Mouse (Mus musculus) heart, postnatal 25 days (tissue): Measurements from ENCODE around the gene Olfr1310. TPM values are rescaled to one million over a fixed set of nuclear protein-coding genes. Genes with fewer than 3 reads are reported as not detected.
"Not testable (repeated sequence)": the region's sequence is repeated elsewhere in the genome, so short reads cannot be mapped to it uniquely, and the experiment has no call there.

Source experiments
- DNase-seq: peaks from one replicate; pipeline ENCODE4 v3.0.0; 2022; ENCODE audit warnings: low spot score
- intact Hi-C: fragments of 180-260 bp; cut with DNase I; formaldehyde crosslinking; loops from one replicate; pipeline ENCODE4 v1.15.1; 2025
- total RNA-seq, 2 experiments: library from RNA; stranded (reverse); gene quantifications; 2 replicates each; pipeline ENCODE4 v1.2.3; 2021

Gene Olfr1310
- not detected for total RNA-seq

GRCm38 (mm10) chr2:112012608-112013007 lies at the start of gene Olfr1310:
Gene Olfr1310, minus strand, starts transcription at chr2:112012708.
- DNase-seq = no peak
- intact Hi-C loops = no loop called here

DNA sequence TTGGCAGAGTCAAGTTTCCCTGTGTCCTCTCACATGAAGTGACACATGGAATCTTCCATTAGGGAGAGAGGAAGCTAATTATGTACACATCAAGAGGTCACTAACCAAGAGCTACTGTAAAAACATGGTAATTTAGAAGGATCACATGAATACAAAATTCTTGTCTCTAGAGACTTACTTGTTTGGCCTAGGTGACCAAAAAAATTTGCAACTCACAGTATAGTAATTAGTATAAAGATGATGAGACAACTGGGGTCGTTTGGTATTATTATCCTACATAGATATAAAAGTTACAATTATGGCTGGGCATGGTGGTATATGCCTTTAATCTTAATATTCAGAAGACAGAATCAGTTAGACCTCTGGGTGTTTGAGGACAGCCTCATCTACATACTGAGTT lies 37.6 kb upstream of the Olfr1310 start, which contains the start of gene Olfr1312:
Gene Olfr1312, minus strand, starts transcription at position 101 of the 400 bp plus-strand sequence.
- no peak for DNase-seq
- intact Hi-C loops = no loop called here

DNA sequence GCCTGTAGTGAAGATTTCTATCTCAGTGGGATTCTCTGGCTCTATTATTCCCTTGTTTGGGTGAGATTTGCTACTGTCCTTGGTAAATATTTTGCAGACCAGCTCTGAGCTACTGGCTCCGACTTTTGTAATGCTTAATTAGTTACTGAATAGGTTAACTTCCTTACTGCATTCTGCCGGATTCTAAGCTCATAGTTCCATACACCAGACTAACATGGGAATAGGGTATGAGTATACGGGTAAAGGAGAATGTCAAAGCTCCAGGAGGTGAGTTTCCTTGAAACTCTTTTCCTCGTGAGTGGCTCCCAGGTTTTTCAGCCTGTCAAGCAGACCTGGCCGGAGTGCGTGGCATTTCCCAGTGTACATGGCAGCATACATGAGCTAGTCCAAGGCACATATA lies 14.5 kb upstream of the Olfr1310 start:
- intact Hi-C loops, DNase-seq: not testable (repeated sequence)

- intact Hi-C loops = no loop called here
Observed at GRCm38 (mm10) chr2:112024312-112024711, 11.8 kb upstream of the Olfr1310 start, which contains the start of gene Olfr1311. Gene Olfr1311, minus strand, starts transcription at chr2:112024412.

GRCm38 (mm10) chr2:112014900-112015299 lies 2.4 kb upstream of the Olfr1310 start:
- intact Hi-C loops = no loop called here

More at GRCm38 (mm10) chr2:112024312-112024711, 11.8 kb upstream of the Olfr1310 start, which contains the start of gene Olfr1311:
- DNase-seq = no peak

DNA sequence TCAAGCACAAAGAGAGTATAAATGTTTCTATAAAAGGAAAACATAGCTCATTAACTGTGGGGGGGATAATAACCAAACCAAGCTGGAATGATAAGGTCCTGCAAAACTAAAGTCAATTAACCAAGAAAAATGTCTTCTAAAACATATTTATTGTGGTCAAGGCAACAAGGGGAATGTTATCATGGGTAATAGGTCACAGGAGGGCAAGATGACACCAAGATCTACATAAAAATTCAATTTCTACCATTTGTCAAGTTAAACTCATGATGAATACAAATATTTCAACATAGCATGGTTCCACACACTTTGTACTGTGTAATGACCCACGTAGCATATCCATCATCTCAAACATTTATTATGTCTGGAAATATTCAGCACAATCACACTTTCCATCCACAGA lies 22.3 kb downstream of the Olfr1310 start, which contains the start of gene Olfr1309:
Gene Olfr1309, minus strand, starts transcription at position 101 of the 400 bp plus-strand sequence.
- DNase-seq = no peak
- intact Hi-C loops = no loop called here

More at GRCm38 (mm10) chr2:112014900-112015299, 2.4 kb upstream of the Olfr1310 start:
- DNase-seq = no peak

DNA sequence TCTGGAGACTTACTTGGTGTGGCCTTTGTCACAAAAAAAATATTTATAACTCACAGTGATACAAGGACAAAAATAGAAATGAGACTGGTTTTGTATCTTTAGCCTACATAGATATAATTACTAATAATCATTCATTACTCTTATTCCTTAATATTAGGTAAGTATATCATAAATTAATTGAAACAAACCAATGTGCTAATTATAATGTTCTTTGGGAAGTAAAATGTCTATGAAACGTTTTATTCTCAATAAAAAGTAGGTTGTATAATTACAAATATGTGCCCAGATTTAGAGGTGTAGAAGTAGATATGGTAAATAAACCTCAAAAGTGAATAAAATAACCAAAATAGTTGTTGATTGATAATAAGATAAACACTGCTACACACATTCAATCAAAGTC lies 47.7 kb downstream of the Olfr1310 start, which contains the start of gene Olfr1308:
Gene Olfr1308, minus strand, starts transcription at position 101 of the 400 bp plus-strand sequence.
- no peak for DNase-seq
- intact Hi-C loops = no loop called here

Other genes starting within 250 kb of the Olfr1310 start
- not detected for gene Olfr1302, start 235.3 kb downstream of the Olfr1310 start, total RNA-seq
- not detected for gene Olfr1303, start 192.4 kb downstream of the Olfr1310 start, total RNA-seq
- gene Olfr1305, start 135.6 kb downstream of the Olfr1310 start, total RNA-seq = not detected
- gene Olfr1306, start 96.4 kb downstream of the Olfr1310 start, total RNA-seq = not detected
- not detected for gene Olfr1307, start 63.3 kb downstream of the Olfr1310 start, total RNA-seq
- not detected for gene Olfr1308, start 47.8 kb downstream of the Olfr1310 start, total RNA-seq
- not detected for gene Olfr1309, start 22.4 kb downstream of the Olfr1310 start, total RNA-seq
- gene Olfr1311, start 11.7 kb upstream of the Olfr1310 start, total RNA-seq = not detected
- not detected for gene Olfr1312, start 37.5 kb upstream of the Olfr1310 start, total RNA-seq
- gene Olfr1313, start 65.1 kb upstream of the Olfr1310 start, total RNA-seq = not detected
- not detected for gene Olfr1314, start 84.1 kb upstream of the Olfr1310 start, total RNA-seq
- not detected for gene Olfr1315-ps1, start 102.7 kb upstream of the Olfr1310 start, total RNA-seq
- not detected for gene Olfr1316, start 122.3 kb upstream of the Olfr1310 start, total RNA-seq
- gene Olfr1317, start 127.6 kb upstream of the Olfr1310 start, total RNA-seq = not detected
- gene Olfr1318, start 141.5 kb upstream of the Olfr1310 start, total RNA-seq = not detected
- gene Lpcat4, start 226.8 kb upstream of the Olfr1310 start, total RNA-seq = 1 to 10 TPM; 2.6 to 3.3 TPM
- gene Nutm1, start 246.6 kb upstream of the Olfr1310 start, total RNA-seq = not detected
- 10 to 100 TPM; 62.2 to 64.3 TPM for gene Nop10, start 249.2 kb upstream of the Olfr1310 start, total RNA-seq